Mouse (Mus musculus) cortical plate, adult 2 months (tissue): ENCODE data around the gene Tmem123.

Source experiments
- CTCF ChIP-seq: fragments of 200-500 bp; IDR thresholded peaks from 2 replicates; pipeline ENCODE4 v1.5.1; 2011; ENCODE audit warnings: mild to moderate bottlenecking, control low read depth, low read length; ENCODE audit not compliant: insufficient read depth; ENCODE audit errors: extremely low read depth
- POLR2A ChIP-seq: fragments of 200-500 bp; IDR thresholded peaks from 2 replicates; pipeline ENCODE4 v1.6.1; 2011; ENCODE audit warnings: mild to moderate bottlenecking, low read length, control low read depth; ENCODE audit not compliant: insufficient read depth; ENCODE audit errors: extremely low read depth

DNA sequence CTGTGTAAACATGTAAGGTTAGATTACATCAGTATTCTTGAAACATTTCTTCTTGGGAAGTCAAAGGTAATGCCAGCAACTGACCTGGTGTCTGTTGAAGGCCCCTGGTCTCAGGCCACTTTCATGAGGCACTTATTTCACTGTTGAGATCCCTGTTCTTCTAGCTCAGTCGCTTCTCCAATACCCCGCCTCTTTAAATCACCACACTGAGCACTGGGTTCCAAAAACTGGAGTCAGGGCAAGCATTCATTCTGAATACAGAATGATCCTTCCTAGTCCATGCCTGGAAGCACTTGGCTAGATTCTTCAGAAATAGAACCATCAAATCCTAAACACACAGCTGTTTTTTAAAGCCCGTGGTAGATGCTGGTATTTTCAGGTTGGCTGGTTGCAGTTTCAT is 1.1 kb upstream of the Tmem123 start:
- TF ChIP-seq CTCF (no peak), POLR2A (no peak)
